Mouse (Mus musculus) megakaryocyte, embryonic 14.5 days (primary cell): ENCODE results near the gene Cd2ap. TPM values are rescaled to one million over a fixed set of nuclear protein-coding genes. Genes with fewer than 3 reads are reported as not detected.
"Not testable (repeated sequence)": the region's sequence is repeated elsewhere in the genome, so short reads cannot be mapped to it uniquely, and the experiment has no call there.

Source experiments
- H3K27me3 ChIP-seq: replicated peaks from 2 replicates; pipeline ENCODE3; 2012; ENCODE audit warnings: inconsistent platforms
- H3K36me3 ChIP-seq: replicated peaks from 2 replicates; pipeline ENCODE3; 2012; ENCODE audit warnings: low read length, inconsistent platforms, mixed read lengths
- H3K4me1 ChIP-seq: 2 replicates; pipeline ENCODE4 v1.6.1; 2012; ENCODE audit warnings: inconsistent platforms
- H3K4me3 ChIP-seq: replicated peaks from 2 replicates; pipeline ENCODE3; 2012; ENCODE audit warnings: moderate library complexity, mild to moderate bottlenecking, inconsistent platforms
- H3K9me3 ChIP-seq: 2 replicates; pipeline ENCODE4 v1.6.1; 2012; ENCODE audit warnings: inconsistent platforms
- FLI1 ChIP-seq: IDR thresholded peaks from 2 replicates; pipeline ENCODE4 v1.6.1; 2012; ENCODE audit warnings: low read length, inconsistent platforms, mixed read lengths
- GATA1 ChIP-seq: IDR thresholded peaks from 3 replicates; pipeline ENCODE4 v1.6.1; 2012; ENCODE audit warnings: mixed read lengths, low read length, inconsistent platforms, borderline replicate concordance
- polyA plus RNA-seq: library from polyadenylated mRNA; stranded (reverse); fragments of >175 nt; gene quantifications from 2 replicates; pipeline ENCODE4 v1.2.3, GENCODE M21; 2012; ENCODE audit warnings: low replicate concordance; ENCODE audit not compliant: insufficient read depth

The Cd2ap gene
- polyA plus RNA-seq, result 1.0 TPM in 1 of 2 replicates, not detected in the other

- peaks cover 10% of the 10 kb centered on the region for H3K4me1 ChIP-seq
- H3K4me3 ChIP-seq, result peak within 1 kb of the TSS; percentile 93
- no peaks in the 10 kb centered on the region for H3K9me3 ChIP-seq
- TF ChIP-seq GATA1 (no peak), FLI1 (no peak)
- peaks cover 3% of the 10 kb centered on the region for H3K27me3 ChIP-seq
- no peaks in the 10 kb centered on the region for H3K36me3 ChIP-seq
Measured at GRCm38 (mm10) chr17:42876001-42876903, at the start of gene Cd2ap. Cd2ap (minus strand) TSS chr17:42876665.

- no peaks in the 10 kb centered on the region for H3K36me3 ChIP-seq
- peaks cover under 1% of the 10 kb centered on the region; the same call in 1 of the 2 replicates for H3K9me3 ChIP-seq
Measured at GRCm38 (mm10) chr17:42924731-42925130, 48.3 kb upstream of the Cd2ap start.

GRCm38 (mm10) chr17:42918810-42919209, 42.3 kb upstream of the Cd2ap start:
- Histone ChIP-seq H3K27me3 (no peaks in the 10 kb centered on the region), H3K4me3 (no peak overlapping the region), H3K9me3 (peaks cover 12% of the 10 kb centered on the region; the same call in 1 of the 2 replicates), H3K36me3 (no peaks in the 10 kb centered on the region), H3K4me1 (no peaks in the 10 kb centered on the region)
- TF ChIP-seq GATA1, result no peak
- no peak for TF ChIP-seq FLI1

More at GRCm38 (mm10) chr17:42924731-42925130, 48.3 kb upstream of the Cd2ap start:
- Histone ChIP-seq H3K4me1 (no peaks in the 10 kb centered on the region), H3K4me3 (no peak overlapping the region), H3K27me3 (no peaks in the 10 kb centered on the region)
- TF ChIP-seq FLI1 (no peak), GATA1 (no peak)

GRCm38 (mm10) chr17:42914726-42915125, 38.3 kb upstream of the Cd2ap start:
- H3K27me3 ChIP-seq, result no peaks in the 10 kb centered on the region
- H3K36me3 ChIP-seq, result no peaks in the 10 kb centered on the region
- H3K9me3 ChIP-seq, result peaks cover 17% of the 10 kb centered on the region; the same call in 1 of the 2 replicates
- H3K4me3 ChIP-seq, result peak overlapping the region; percentile 5
- TF ChIP-seq GATA1, result no peak
- no peak for TF ChIP-seq FLI1
- H3K4me1 ChIP-seq, result no peaks in the 10 kb centered on the region

- no peaks in the 10 kb centered on the region for H3K27me3 ChIP-seq
- no peak for TF ChIP-seq FLI1
- peaks cover 12% of the 10 kb centered on the region; the same call in 1 of the 2 replicates for H3K9me3 ChIP-seq
- H3K4me1 ChIP-seq, result no peaks in the 10 kb centered on the region
- H3K4me3 ChIP-seq, result no peak overlapping the region
- H3K36me3 ChIP-seq, result no peaks in the 10 kb centered on the region
Measured at GRCm38 (mm10) chr17:42912193-42912592, 35.7 kb upstream of the Cd2ap start.

- H3K27me3 ChIP-seq, result no peaks in the 10 kb centered on the region
- no peaks in the 10 kb centered on the region for H3K36me3 ChIP-seq
- TF ChIP-seq GATA1, result no peak
- no peak overlapping the region for H3K4me3 ChIP-seq
- peaks cover 9% of the 10 kb centered on the region; the same call in 1 of the 2 replicates for H3K9me3 ChIP-seq
- no peaks in the 10 kb centered on the region for H3K4me1 ChIP-seq
Measured at GRCm38 (mm10) chr17:42910476-42910875, 34.0 kb upstream of the Cd2ap start.

GRCm38 (mm10) chr17:42909376-42909775, 32.9 kb upstream of the Cd2ap start:
- H3K27me3 ChIP-seq, result no peaks in the 10 kb centered on the region
- no peak for TF ChIP-seq FLI1
- no peak for TF ChIP-seq GATA1
- no peak overlapping the region for H3K4me3 ChIP-seq
- 0 out of 2 replicates have a peak, but pooled peaks cover 6% of the 10 kb centered on the region for H3K9me3 ChIP-seq
- H3K36me3 ChIP-seq, result no peaks in the 10 kb centered on the region
- no peaks in the 10 kb centered on the region for H3K4me1 ChIP-seq

GRCm38 (mm10) chr17:42908744-42909370, 32.4 kb upstream of the Cd2ap start:
- TF ChIP-seq GATA1, result no peak
- no peak for TF ChIP-seq FLI1
- Histone ChIP-seq H3K36me3 (no peaks in the 10 kb centered on the region), H3K9me3 (0 out of 2 replicates have a peak, but pooled peaks cover 6% of the 10 kb centered on the region), H3K4me3 (no peak overlapping the region), H3K4me1 (no peaks in the 10 kb centered on the region), H3K27me3 (no peaks in the 10 kb centered on the region)

- Histone ChIP-seq H3K4me3 (no peak overlapping the region), H3K4me1 (no peaks in the 10 kb centered on the region), H3K9me3 (0 out of 2 replicates have a peak, but pooled peaks cover 6% of the 10 kb centered on the region), H3K27me3 (no peaks in the 10 kb centered on the region), H3K36me3 (no peaks in the 10 kb centered on the region)
- TF ChIP-seq GATA1 (no peak), FLI1 (no peak)
Measured at GRCm38 (mm10) chr17:42908136-42908535, 31.7 kb upstream of the Cd2ap start.

- not testable (repeated sequence) for H3K4me1 ChIP-seq, H3K27me3 ChIP-seq, H3K4me3 ChIP-seq, H3K9me3 ChIP-seq, H3K36me3 ChIP-seq
Measured at GRCm38 (mm10) chr17:42906456-42906855, 30.0 kb upstream of the Cd2ap start.
